Mouse (Mus musculus) mouse embryonic stem cell (cell line): ENCODE data around the gene Olfr360.
"Not testable (repeated sequence)": the region's sequence is repeated elsewhere in the genome, so short reads cannot be mapped to it uniquely, and the experiment has no call there.

Source experiments
- in situ Hi-C, 2 experiments: fragments of 300-500 bp; cut with MboI; formaldehyde crosslinking; loops; 1 replicate in 1 of 2; 3 replicates in 1 of 2; pipeline ENCODE4 v1.14.3; 2019 to 2020; ENCODE audit warnings: low sequenced_read_pairs in 2 of 2, low pct_unique_long_range_greater_than_20kb in 1 of 2, mixed read lengths in 1 of 2; ENCODE audit not compliant: unreplicated experiment in 1 of 2

Olfr360 gene

GRCm38 (mm10) chr2:37065446-37065845, at the start of gene Olfr360:
TSS of gene Olfr360 (plus strand) at chr2:37065746.
- in situ Hi-C loops: no loop called here

- in situ Hi-C loops: not testable (repeated sequence)
Measured at GRCm38 (mm10) chr2:37089190-37089589, 23.6 kb downstream of the Olfr360 start, which contains the start of gene Olfr361. TSS of gene Olfr361 (minus strand) at chr2:37089290.

GRCm38 (mm10) chr2:37117810-37118209, 52.3 kb downstream of the Olfr360 start, which contains the start of gene Olfr362:
TSS of gene Olfr362 (minus strand) at chr2:37117910.
- in situ Hi-C loops: no loop called here
